Mouse (Mus musculus): Measurements from ENCODE around the gene Cavin1. TPM values are rescaled to one million over a fixed set of nuclear protein-coding genes. Genes with fewer than 3 reads are reported as not detected.
A peak's percentile ranks its signal among the peaks of the same experiment; 100 is the strongest.

Gene Cavin1
- polyA plus RNA-seq, 1 experiment = 27.4 TPM

- Histone ChIP-seq H3K27me3 (ENCODE audit: control insufficient read depth, insufficient read depth, low read length) (peaks cover 21% of the 10 kb centered on the region), H3K36me3 (ENCODE audit: control insufficient read depth, insufficient read depth, low read length) (no peaks in the 10 kb centered on the region), H3K27ac (ENCODE audit: insufficient read depth, low read depth, low read length) (peak overlapping the region; percentile 52), H3K4me1 (ENCODE audit: control insufficient read depth, insufficient read depth, insufficient read length, low read length) (peaks cover 6% of the 10 kb centered on the region), H3K4me3 (ENCODE audit: low read depth, low read length) (peak overlapping the region; percentile 66)
- WGBS = 3% methylated on average over 35 of the region's 35 CpGs
- no peak for TF ChIP-seq CTCF (IDR thresholded peaks at IDR 0.05; ENCODE audit: extremely low read depth, insufficient read length, insufficient replicate concordance, low read depth, low read length)
- no peak for TF ChIP-seq POLR2A (IDR thresholded peaks at IDR 0.05; ENCODE audit: low read depth, low read length)
These were observed 1.4 kb downstream of the Cavin1 start for GRCm38 (mm10) chr11:100969189-100969743.

- H3K4me3 ChIP-seq (ENCODE audit: low read depth, low read length) = peak overlapping the region; percentile 66
- peaks cover 21% of the 10 kb centered on the region for H3K27me3 ChIP-seq (ENCODE audit: control insufficient read depth, insufficient read depth, low read length)
- peaks cover 6% of the 10 kb centered on the region for H3K4me1 ChIP-seq (ENCODE audit: control insufficient read depth, insufficient read depth, insufficient read length, low read length)
- no peaks in the 10 kb centered on the region for H3K36me3 ChIP-seq (ENCODE audit: control insufficient read depth, insufficient read depth, low read length)
- TF ChIP-seq POLR2A (IDR thresholded peaks at IDR 0.05; ENCODE audit: low read depth, low read length) (no peak), CTCF (IDR thresholded peaks at IDR 0.05; ENCODE audit: extremely low read depth, insufficient read length, insufficient replicate concordance, low read depth, low read length) (no peak)
- 79% methylated on average over 5 of the region's 5 CpGs for WGBS
- peak overlapping the region; percentile 52 for H3K27ac ChIP-seq (ENCODE audit: insufficient read depth, low read depth, low read length)
These were observed 2.2 kb downstream of the Cavin1 start for GRCm38 (mm10) chr11:100968501-100968900.

- H3K27ac ChIP-seq (ENCODE audit: insufficient read depth, low read depth, low read length) = peak overlapping the region; percentile 52
- H3K4me1 ChIP-seq (ENCODE audit: control insufficient read depth, insufficient read depth, insufficient read length, low read length) = peaks cover 6% of the 10 kb centered on the region
- peak overlapping the region; percentile 38 for H3K4me3 ChIP-seq (ENCODE audit: low read depth, low read length)
- H3K27me3 ChIP-seq (ENCODE audit: control insufficient read depth, insufficient read depth, low read length) = peaks cover 21% of the 10 kb centered on the region
- H3K36me3 ChIP-seq (ENCODE audit: control insufficient read depth, insufficient read depth, low read length) = no peaks in the 10 kb centered on the region
- TF ChIP-seq CTCF (IDR thresholded peaks at IDR 0.05; ENCODE audit: extremely low read depth, insufficient read length, insufficient replicate concordance, low read depth, low read length) (no peak), POLR2A (IDR thresholded peaks at IDR 0.05; ENCODE audit: low read depth, low read length) (no peak)
- 83% methylated on average over 5 of the region's 5 CpGs for WGBS
These were observed 2.7 kb downstream of the Cavin1 start for GRCm38 (mm10) chr11:100967881-100968420.

GRCm38 (mm10) chr11:100967376-100967775, 3.3 kb downstream of the Cavin1 start:
- 0 out of 2 replicates have a peak overlapping the region, but pooled peaks have one; percentile 17 for H3K4me3 ChIP-seq (ENCODE audit: low read depth, low read length)
- H3K27ac ChIP-seq (ENCODE audit: insufficient read depth, low read depth, low read length) = peak overlapping the region; percentile 32
- no peak for TF ChIP-seq POLR2A (IDR thresholded peaks at IDR 0.05; ENCODE audit: low read depth, low read length)
- no peak for TF ChIP-seq CTCF (IDR thresholded peaks at IDR 0.05; ENCODE audit: extremely low read depth, insufficient read length, insufficient replicate concordance, low read depth, low read length)
- H3K4me1 ChIP-seq (ENCODE audit: control insufficient read depth, insufficient read depth, insufficient read length, low read length) = peaks cover 6% of the 10 kb centered on the region
- no peaks in the 10 kb centered on the region for H3K36me3 ChIP-seq (ENCODE audit: control insufficient read depth, insufficient read depth, low read length)
- peaks cover 21% of the 10 kb centered on the region for H3K27me3 ChIP-seq (ENCODE audit: control insufficient read depth, insufficient read depth, low read length)
- WGBS = 66% methylated on average over 5 of the region's 5 CpGs

- Histone ChIP-seq H3K27ac (ENCODE audit: insufficient read depth, low read depth, low read length) (no peak overlapping the region), H3K36me3 (ENCODE audit: control insufficient read depth, insufficient read depth, low read length) (no peaks in the 10 kb centered on the region), H3K4me3 (ENCODE audit: low read depth, low read length) (no peak overlapping the region), H3K4me1 (ENCODE audit: control insufficient read depth, insufficient read depth, insufficient read length, low read length) (peaks cover 6% of the 10 kb centered on the region), H3K27me3 (ENCODE audit: control insufficient read depth, insufficient read depth, low read length) (peaks cover 20% of the 10 kb centered on the region)
- TF ChIP-seq CTCF (IDR thresholded peaks at IDR 0.05; ENCODE audit: extremely low read depth, insufficient read length, insufficient replicate concordance, low read depth, low read length) = no peak
- no peak for TF ChIP-seq POLR2A (IDR thresholded peaks at IDR 0.05; ENCODE audit: low read depth, low read length)
- 70% methylated on average over 6 of the region's 6 CpGs for WGBS
These were observed 4.9 kb downstream of the Cavin1 start for GRCm38 (mm10) chr11:100965760-100966159.

- TF ChIP-seq CTCF (IDR thresholded peaks at IDR 0.05; ENCODE audit: extremely low read depth, insufficient read length, insufficient replicate concordance, low read depth, low read length) = no peak
- TF ChIP-seq POLR2A (IDR thresholded peaks at IDR 0.05; ENCODE audit: low read depth, low read length) = no peak
- H3K4me1 ChIP-seq (ENCODE audit: control insufficient read depth, insufficient read depth, insufficient read length, low read length) = peaks cover under 1% of the 10 kb centered on the region
- H3K27me3 ChIP-seq (ENCODE audit: control insufficient read depth, insufficient read depth, low read length) = peaks cover 12% of the 10 kb centered on the region; the same call in 1 of the 2 replicates
- no peaks in the 10 kb centered on the region for H3K36me3 ChIP-seq (ENCODE audit: control insufficient read depth, insufficient read depth, low read length)
- 80% methylated on average over 6 of the region's 6 CpGs for WGBS
- H3K4me3 ChIP-seq (ENCODE audit: low read depth, low read length) = no peak overlapping the region
- H3K27ac ChIP-seq (ENCODE audit: insufficient read depth, low read depth, low read length) = no peak overlapping the region
These were observed 5.7 kb downstream of the Cavin1 start for GRCm38 (mm10) chr11:100964901-100965542.

GRCm38 (mm10) chr11:100964180-100964579, 6.5 kb downstream of the Cavin1 start:
- no peak overlapping the region for H3K27ac ChIP-seq (ENCODE audit: insufficient read depth, low read depth, low read length)

More at GRCm38 (mm10) chr11:100964180-100964579, 6.5 kb downstream of the Cavin1 start:
- Histone ChIP-seq H3K4me1 (ENCODE audit: control insufficient read depth, insufficient read depth, insufficient read length, low read length) (peaks cover under 1% of the 10 kb centered on the region; the same call in 1 of the 2 replicates), H3K27me3 (ENCODE audit: control insufficient read depth, insufficient read depth, low read length) (peaks cover 8% of the 10 kb centered on the region; the same call in 1 of the 2 replicates), H3K4me3 (ENCODE audit: low read depth, low read length) (no peak overlapping the region), H3K36me3 (ENCODE audit: control insufficient read depth, insufficient read depth, low read length) (no peaks in the 10 kb centered on the region)
- no peak for TF ChIP-seq POLR2A (IDR thresholded peaks at IDR 0.05; ENCODE audit: low read depth, low read length)
- TF ChIP-seq CTCF (IDR thresholded peaks at IDR 0.05; ENCODE audit: extremely low read depth, insufficient read length, insufficient replicate concordance, low read depth, low read length) = no peak
- WGBS = 78% methylated on average over 7 of the region's 7 CpGs
